Mouse (Mus musculus) left cerebral cortex, adult 11 months (tissue): ENCODE data around the gene Gm4787.
"Not testable (repeated sequence)": the region's sequence is repeated elsewhere in the genome, so short reads cannot be mapped to it uniquely, and the experiment has no call there.

Source experiments
- DNase-seq: peaks from one replicate; pipeline ENCODE4 v3.0.0; 2022; ENCODE audit warnings: low spot score

The Gm4787 gene

DNA sequence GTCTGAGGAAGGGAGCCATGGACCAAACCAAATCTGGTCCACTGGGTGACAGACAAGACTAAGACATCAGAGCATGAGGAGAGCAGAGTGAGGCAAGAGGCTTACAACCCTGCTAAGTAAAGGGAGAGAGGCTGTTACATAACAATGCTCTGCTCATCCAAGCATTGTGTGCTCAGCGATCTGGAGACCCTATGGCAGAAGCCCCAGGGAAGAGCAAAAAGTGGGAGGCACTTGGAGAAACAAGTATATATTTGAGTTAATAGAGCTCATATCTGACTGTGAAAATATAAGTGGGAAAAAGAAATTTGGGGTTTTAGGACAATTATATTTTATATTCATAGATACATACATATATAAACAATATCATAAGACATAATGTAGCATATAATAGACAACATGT lies at the start of gene Gm4787:
Gm4787 (minus strand) TSS at position 101 of the 400 bp plus-strand sequence.
- not testable (repeated sequence) for DNase-seq

DNA sequence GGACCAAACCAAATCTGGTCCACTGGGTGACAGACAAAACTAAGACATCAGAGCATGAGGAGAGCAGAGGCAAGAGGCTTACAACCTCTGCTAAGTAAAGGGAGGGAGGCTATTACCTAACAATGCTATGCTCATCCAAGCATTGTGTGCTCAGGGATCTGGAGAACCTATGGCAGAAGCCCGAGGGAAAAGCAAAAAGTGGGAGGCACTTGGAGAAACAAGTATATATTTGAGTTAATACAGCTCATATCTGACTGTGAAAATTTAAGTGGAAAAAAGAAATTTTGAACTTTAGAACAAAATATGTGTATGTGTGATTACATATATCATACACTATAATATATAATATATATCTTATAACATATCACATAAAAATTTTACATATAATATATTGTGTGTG lies 42.6 kb upstream of the Gm4787 start, which contains the start of gene Adam4:
Adam4 (minus strand) TSS at position 101 of the 400 bp plus-strand sequence.
- no peak for DNase-seq

DNA sequence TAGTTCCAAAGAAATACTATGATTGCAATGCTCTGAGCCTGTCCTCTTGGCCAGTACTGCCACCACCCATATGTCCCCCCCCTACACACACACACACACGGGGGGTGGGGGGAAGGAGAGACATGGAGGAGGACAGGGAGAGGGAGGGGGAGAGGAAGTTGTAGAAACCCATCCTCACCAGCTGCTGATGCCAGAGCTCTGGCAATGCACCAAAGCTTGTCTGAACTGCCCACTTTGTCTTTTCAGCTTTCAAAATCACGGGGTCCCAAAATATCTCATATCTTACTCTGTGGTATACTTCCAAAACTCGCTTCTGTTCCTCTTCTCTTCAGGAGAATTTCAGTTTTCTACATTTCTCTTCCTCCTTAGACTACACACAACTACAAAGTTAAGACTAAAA lies 33.9 kb upstream of the Gm4787 start:
- no peak for DNase-seq

DNA sequence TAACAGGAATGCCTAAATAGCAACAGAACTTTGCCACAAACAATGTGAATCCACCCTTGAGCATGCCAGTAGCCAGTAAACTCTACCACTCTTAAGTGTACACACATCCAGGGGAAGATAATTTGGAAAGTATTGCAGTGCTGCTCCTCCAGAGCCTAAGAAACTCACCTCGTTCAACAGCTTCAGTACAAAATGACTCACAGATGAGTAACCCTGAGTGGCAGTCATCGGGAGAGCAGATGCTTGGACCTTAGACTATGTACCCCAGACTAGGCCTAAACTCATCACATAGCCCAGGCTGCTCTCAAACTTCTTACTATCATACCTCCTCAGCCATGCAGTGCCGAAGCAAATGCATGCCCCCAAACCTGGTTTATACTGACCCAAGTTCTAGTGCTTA lies 29.7 kb upstream of the Gm4787 start:
- no peak for DNase-seq

DNA sequence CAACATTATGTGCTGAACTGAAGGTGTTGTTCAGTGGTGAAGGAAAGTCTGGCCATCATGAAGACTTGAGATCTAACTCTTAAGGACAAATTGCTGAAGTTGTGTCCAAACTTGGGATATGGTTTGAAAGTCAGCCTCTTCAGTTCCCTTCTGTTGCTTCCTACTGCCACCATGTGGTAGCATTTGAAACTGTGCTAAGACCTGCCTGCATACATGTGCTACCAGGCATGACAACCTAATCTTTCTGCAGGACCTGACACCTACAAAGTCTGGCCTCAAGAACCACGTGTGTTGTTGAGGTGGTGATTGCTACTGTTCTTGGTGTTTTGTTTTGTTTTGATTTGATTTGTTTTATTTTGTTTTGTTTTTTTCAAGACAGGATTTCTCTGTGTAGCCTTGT lies 22.9 kb upstream of the Gm4787 start:
- peak; percentile 62 for DNase-seq

DNA sequence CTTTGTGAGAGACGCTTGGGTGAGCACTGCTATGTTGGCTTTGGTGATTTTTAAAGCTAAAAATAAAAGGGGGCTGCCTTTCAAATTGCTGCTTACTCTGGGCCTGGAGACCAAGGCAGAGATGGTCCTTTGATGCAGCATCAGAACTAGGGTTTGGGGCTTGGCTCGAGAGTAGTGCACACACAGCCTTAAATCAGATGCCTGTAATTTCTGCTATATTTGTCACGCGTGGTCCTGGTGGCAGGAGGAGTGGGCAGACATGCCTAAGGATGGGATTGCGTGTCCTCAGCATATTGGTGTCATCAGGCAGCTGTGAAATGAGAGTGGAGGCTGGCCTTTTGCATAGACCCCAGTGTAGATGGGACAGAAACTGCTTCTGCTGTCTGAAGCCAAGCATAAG lies 45.4 kb downstream of the Gm4787 start:
- DNase-seq, result no peak

DNA sequence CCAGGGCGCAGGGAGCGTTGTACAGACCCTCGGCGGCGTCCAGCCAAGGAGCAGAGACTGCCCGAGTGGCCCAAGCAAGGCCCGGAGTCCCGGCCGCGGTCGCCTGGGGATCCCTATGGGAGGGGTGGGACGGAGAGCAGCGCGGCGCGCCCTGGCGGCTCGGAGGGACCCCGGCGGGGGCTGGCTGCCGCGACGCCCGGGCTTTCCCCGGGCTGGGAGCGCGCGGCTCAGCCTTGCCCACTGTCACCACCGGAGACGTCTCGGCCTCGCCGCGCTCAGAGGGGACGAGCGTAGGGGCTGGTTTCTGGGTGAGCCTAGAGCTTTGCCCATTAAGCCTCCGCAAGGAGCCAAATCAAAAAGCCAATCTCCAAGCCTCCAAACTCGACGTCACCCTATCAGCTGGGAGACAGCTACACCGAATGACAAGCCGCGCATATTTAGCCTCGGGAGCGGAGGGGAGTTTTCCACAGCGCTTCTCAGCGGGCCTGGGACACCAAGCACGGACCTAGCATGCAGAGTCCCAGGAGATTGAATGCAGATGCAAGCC lies 46.3 kb downstream of the Gm4787 start, which contains the start of gene Slc8a3:
Slc8a3 (minus strand) TSS at position 306 of the 547 bp plus-strand sequence.
- DNase-seq, result peak; percentile 61

DNA sequence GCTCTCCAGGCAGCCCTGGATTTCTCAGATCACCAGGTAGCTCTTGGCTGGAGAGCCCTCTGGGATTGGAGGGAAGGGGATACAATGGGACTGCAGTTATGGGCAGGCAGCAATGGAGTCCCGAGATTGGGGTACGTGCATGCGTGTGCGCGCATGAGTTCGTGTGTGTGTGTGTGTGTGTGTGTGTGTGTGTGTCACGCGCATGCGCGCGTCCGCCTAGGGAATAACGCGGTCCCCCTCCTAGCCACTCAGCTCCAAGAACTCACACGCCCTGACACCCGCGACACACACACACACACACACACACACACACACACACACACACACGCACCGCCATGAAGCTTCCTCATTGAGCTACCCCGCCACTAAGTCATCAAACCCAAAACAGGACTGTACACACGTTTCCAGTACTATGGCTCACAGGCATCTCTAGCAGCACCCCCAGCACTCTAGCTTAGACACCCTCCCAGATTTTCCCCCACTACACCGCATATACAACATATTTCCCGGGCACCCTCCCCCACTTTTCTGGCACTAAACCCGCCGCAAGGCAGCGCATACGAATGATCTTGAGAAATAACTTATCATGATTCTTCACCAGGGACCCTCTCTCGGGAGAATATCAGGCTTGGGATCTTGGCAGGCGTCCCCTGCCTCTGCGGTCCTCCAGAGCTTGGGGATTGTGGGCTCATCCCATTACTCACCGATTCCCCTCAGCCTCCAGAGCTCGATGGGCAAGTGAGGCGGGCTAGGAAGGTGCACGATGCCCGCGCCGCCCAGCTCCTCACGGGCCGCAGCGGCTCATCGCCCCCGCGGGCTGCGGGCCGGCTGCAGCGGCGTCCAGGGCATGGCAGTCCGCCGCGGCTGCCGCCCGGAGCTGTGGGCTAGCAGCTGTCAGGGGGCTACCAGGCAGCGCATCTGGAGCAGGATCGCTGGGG lies 47.1 kb downstream of the Gm4787 start:
- peak; percentile 56 for DNase-seq

DNA sequence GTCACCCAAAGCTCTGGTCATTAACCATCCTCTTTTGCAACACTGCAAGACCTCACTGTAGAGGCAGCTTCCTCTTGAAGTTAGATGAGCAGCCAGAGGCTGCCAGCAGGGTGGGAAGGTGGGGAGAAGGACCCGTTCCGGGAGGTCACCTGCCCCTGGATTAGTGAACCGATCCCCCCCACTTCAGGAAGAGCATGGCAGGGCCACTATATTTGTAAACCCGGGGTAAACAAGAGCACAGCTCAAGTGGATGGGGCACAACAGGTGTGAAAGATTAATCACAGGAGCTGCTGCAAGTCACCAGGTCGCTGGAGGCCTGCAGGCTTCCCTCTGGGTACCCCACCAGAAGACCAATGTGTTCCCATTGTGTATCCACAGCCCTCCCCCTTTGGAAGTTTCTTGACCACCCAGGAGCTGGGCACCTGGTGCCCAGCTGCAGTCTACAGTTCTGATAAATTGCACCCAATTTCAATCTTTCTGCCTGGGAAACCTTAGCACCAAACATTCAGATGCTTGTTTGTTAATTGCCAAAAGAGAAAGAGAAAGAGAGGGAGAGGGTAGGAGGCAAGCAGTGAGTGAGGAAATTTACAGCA lies 48.1 kb downstream of the Gm4787 start:
- DNase-seq, result no peak
